Mouse (Mus musculus): ENCODE measurements around the gene Gm49380.

DNA sequence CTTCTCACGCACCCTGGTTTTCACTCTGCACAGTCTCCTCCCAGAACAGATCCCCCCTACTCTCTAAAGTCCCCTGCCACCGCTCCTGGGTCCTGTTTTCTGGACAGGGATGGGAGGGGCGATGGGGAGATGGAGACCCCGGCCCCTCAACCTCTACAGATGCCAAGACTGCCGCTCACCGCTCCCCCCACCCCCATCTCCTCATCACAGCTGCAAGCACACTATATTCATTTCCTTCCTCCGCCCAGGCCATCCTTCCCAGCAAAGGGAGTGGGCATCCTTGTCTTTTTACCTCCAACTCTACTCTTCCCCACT lies 17.9 kb upstream of the Gm49380 start:
- no peak for TF ChIP-seq HCFC1 (IDR thresholded peaks at IDR 0.05; ENCODE audit: low read depth, low read length)
- no peak for TF ChIP-seq MXI1 (IDR thresholded peaks at IDR 0.05; ENCODE audit: low read depth, low read length)
- TF ChIP-seq CTCF (IDR thresholded peaks at IDR 0.05 in 2 of 3, conservative IDR thresholded peaks at IDR 0.05 in 1 of 3; ENCODE audit: control insufficient read depth in 1 of 3, insufficient read depth in 1 of 3, low read depth in 2 of 3, low read length in 3 of 3, poor library complexity in 1 of 3, severe bottlenecking in 1 of 3), result no peak
- no peak for TF ChIP-seq USF1 (IDR thresholded peaks at IDR 0.05; ENCODE audit: low read depth, low read length)
- no peak for TF ChIP-seq EP300 (IDR thresholded peaks at IDR 0.05; ENCODE audit: low read depth in 1 of 2, low read length in 2 of 2)
- TF ChIP-seq POLR2A (IDR thresholded peaks at IDR 0.05; ENCODE audit: control insufficient read depth in 1 of 2, insufficient read depth in 1 of 2, low read depth in 1 of 2, low read length in 2 of 2, poor library complexity in 1 of 2), result no peak
